ENCODE assay signal across 12 mouse cellular contexts in genomic region chr16:87917157-87917546, GRCm38 (mm10).
DNase-seq lines count a peak whose midpoint lies in the region; ATAC-seq lines count a peak whose summit lies in the region.
"Had no signal": no experiment of that assay in that cellular context is flagged by ENCODE, and none has a peak within 500 bp of the region (broad histone marks: within the 10 kb centered on the region; RNA-seq: fewer than 3 reads in every experiment).

No protein-coding gene starts in this region.

- H3K36me3 ChIP-seq in forebrain, embryonic 13.5 days (ENCODE audit: poor library complexity, severe bottlenecking) = no peaks in the 10 kb centered on the region
- H3K36me3 ChIP-seq in limb, embryonic 13.5 days = no peaks in the 10 kb centered on the region

- H3K4me1 ChIP-seq in forebrain, embryonic 13.5 days = peaks cover 16% of the 10 kb centered on the region
- peaks cover 18% of the 10 kb centered on the region for H3K4me1 ChIP-seq in limb, embryonic 13.5 days

- WGBS in forebrain, embryonic 13.5 days = 0% methylated on average over 1 of the region's 1 CpGs
- 0% methylated on average over 1 of the region's 1 CpGs for WGBS in limb, embryonic 13.5 days

- peak; percentile 85 for ATAC-seq in forebrain, embryonic 13.5 days
- peak; percentile 90 for ATAC-seq in limb, embryonic 13.5 days (ENCODE audit: low FRiP score, low read depth)

- H3K4me2 ChIP-seq in forebrain, embryonic 13.5 days = peak overlapping the region; percentile 4; the same call in 1 of the 2 replicates
- no peak overlapping the region for H3K4me2 ChIP-seq in limb, embryonic 13.5 days (replicated peaks)

- no peaks in the 10 kb centered on the region for H3K27me3 ChIP-seq in forebrain, embryonic 13.5 days
- no peaks in the 10 kb centered on the region for H3K27me3 ChIP-seq in limb, embryonic 13.5 days

- H3K9me3 ChIP-seq in forebrain, embryonic 13.5 days (replicated peaks) = no peaks in the 10 kb centered on the region
- no peaks in the 10 kb centered on the region for H3K9me3 ChIP-seq in limb, embryonic 13.5 days

- peak overlapping the region; percentile 84 for H3K27ac ChIP-seq in forebrain, embryonic 13.5 days
- H3K27ac ChIP-seq in limb, embryonic 13.5 days = peak overlapping the region; percentile 73; the same call in 1 of the 2 replicates

- peak; percentile 10 to 45 for DNase-seq in kidney, postnatal 4 days
- DNase-seq in kidney, postnatal 14 days = no peak
- DNase-seq in retina, postnatal 1 day = peak; percentile 22
- no peak for DNase-seq in urinary bladder, adult 2 months (ENCODE audit: low spot score)
- no peak for DNase-seq in frontal cortex, postnatal 36 days (ENCODE audit: low spot score in 2 of 2)
- DNase-seq in left cerebral cortex, postnatal 25 days (ENCODE audit: low spot score in 2 of 2) = no peak
- DNase-seq: adrenal gland, postnatal 10 days; heart, postnatal 14 days; lung, adult 18-20 months had no signal

- no peak overlapping the region for H3K9ac ChIP-seq in forebrain, embryonic 13.5 days
- H3K9ac ChIP-seq in limb, embryonic 13.5 days = no peak overlapping the region

- intact Hi-C loops in left cerebral cortex, postnatal 25 days (cut with DNase I) = no loop called here

- no peak overlapping the region for H3K4me3 ChIP-seq in forebrain, embryonic 13.5 days
- no peak overlapping the region for H3K4me3 ChIP-seq in limb, embryonic 13.5 days
- H3K4me3 ChIP-seq: erythroblast, embryonic 14.5 days had no signal

Comparison
In these comparisons a context has a peak if more than half of its experiments do, and no peak if none do; other contexts are left out.
1. DNase-seq: peak in kidney, postnatal 4 days (2 of 2) and retina, postnatal 1 day (single experiment); none in kidney, postnatal 14 days (single experiment), urinary bladder, adult 2 months (single experiment), frontal cortex, postnatal 36 days (0 of 2) and left cerebral cortex, postnatal 25 days (0 of 2).